Mouse (Mus musculus): ENCODE data around the gene Vgll4.

Gene Vgll4

GRCm38 (mm10) chr6:114871010-114871660 is 98.7 kb downstream of the Vgll4 start:
- no peak for DNase-seq (ENCODE audit: low spot score in 2 of 2)

- no peak for DNase-seq (ENCODE audit: low spot score in 2 of 2)
Measured at GRCm38 (mm10) chr6:114869501-114870076, 100.2 kb downstream of the Vgll4 start.

- no peak for DNase-seq (ENCODE audit: low spot score in 2 of 2)
Measured at GRCm38 (mm10) chr6:114868656-114869055, 101.1 kb downstream of the Vgll4 start.

GRCm38 (mm10) chr6:114866619-114867018 is 103.2 kb downstream of the Vgll4 start:
- no peak for DNase-seq (ENCODE audit: low spot score in 2 of 2)

- DNase-seq (ENCODE audit: low spot score in 2 of 2) = no peak
Measured at GRCm38 (mm10) chr6:114866078-114866477, 103.7 kb downstream of the Vgll4 start.

- DNase-seq (ENCODE audit: low spot score in 2 of 2) = no peak
Measured at GRCm38 (mm10) chr6:114864421-114864820, 105.4 kb downstream of the Vgll4 start.

- no peak for DNase-seq (ENCODE audit: low spot score in 2 of 2)
Measured at GRCm38 (mm10) chr6:114863501-114863900, 106.3 kb downstream of the Vgll4 start.

GRCm38 (mm10) chr6:114862046-114862445 is 107.7 kb downstream of the Vgll4 start:
- no peak for DNase-seq (ENCODE audit: low spot score in 2 of 2)

GRCm38 (mm10) chr6:114861591-114861990 is 108.2 kb downstream of the Vgll4 start:
- no peak for DNase-seq (ENCODE audit: low spot score in 2 of 2)

GRCm38 (mm10) chr6:114860677-114861568 is 108.9 kb downstream of the Vgll4 start:
- peak; percentile 51 for DNase-seq (ENCODE audit: low spot score in 2 of 2)

- DNase-seq (ENCODE audit: low spot score in 2 of 2) = peak in 1 of 2 experiments; percentile 31
Measured at GRCm38 (mm10) chr6:114858722-114859053, 111.1 kb downstream of the Vgll4 start.

- no peak for DNase-seq (ENCODE audit: low spot score in 2 of 2)
Measured at GRCm38 (mm10) chr6:114857996-114858721, 111.6 kb downstream of the Vgll4 start.

- DNase-seq (ENCODE audit: low spot score in 2 of 2) = no peak
Measured at GRCm38 (mm10) chr6:114856501-114856900, 113.3 kb downstream of the Vgll4 start.

- DNase-seq (ENCODE audit: low spot score in 2 of 2) = no peak
Measured at GRCm38 (mm10) chr6:114855644-114856043, 114.2 kb downstream of the Vgll4 start.

GRCm38 (mm10) chr6:114854368-114854767 is 115.4 kb downstream of the Vgll4 start:
- no peak for DNase-seq (ENCODE audit: low spot score in 2 of 2)

- no peak for DNase-seq (ENCODE audit: low spot score in 2 of 2)
Measured at GRCm38 (mm10) chr6:114852739-114853138, 117.1 kb downstream of the Vgll4 start.

GRCm38 (mm10) chr6:114851688-114852087 is 118.1 kb downstream of the Vgll4 start:
- DNase-seq (ENCODE audit: low spot score in 2 of 2) = no peak

GRCm38 (mm10) chr6:114849787-114850186 is 120.0 kb downstream of the Vgll4 start:
- DNase-seq (ENCODE audit: low spot score in 2 of 2) = no peak

- DNase-seq (ENCODE audit: low spot score in 2 of 2) = no peak
Measured at GRCm38 (mm10) chr6:114848761-114849160, 121.0 kb downstream of the Vgll4 start.

GRCm38 (mm10) chr6:114847582-114848174 is 122.1 kb downstream of the Vgll4 start:
- no peak for DNase-seq (ENCODE audit: low spot score in 2 of 2)

- DNase-seq (ENCODE audit: low spot score in 2 of 2) = no peak
Measured at GRCm38 (mm10) chr6:114846153-114846772, 123.5 kb downstream of the Vgll4 start.
